Mouse (Mus musculus): ENCODE results near the gene Unk.

DNA sequence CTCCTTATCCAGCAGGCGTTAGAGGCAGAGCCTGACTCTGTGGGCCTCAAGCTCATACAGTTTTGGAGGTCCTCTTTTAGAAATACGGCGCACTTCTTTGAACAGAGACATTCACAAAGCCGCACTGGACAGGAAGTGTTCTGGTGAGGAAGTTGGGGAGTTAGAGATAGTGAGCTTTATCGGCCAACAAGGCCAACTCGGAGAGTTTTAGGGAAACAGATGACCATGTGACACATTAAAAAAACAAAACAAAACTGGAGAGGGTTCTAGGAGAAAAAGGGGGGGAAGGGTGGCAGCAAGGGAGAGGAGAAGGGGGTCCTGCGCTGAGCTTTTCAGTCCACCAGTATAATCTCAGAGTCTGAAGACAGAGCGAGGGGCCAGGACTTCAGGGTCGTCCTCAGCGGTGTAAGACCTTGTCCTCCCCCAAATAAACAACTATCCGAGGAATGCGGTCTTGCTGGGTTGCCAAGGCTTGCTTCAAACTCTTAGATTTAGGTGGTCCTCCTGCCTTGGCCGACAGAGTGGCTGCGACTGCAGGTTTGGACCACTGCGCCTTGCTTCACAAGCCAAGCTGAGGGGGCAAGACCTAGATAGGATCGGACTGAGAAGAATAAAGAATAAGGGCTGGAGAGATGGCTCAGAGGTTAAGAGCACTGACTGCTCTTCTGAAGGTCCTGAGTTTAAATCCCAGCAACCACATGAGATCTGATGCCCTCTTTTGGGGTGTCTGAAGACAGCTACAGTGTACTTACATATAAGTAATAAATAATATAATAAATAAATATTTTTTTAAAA, 63.8 kb downstream of the Unk start:
- TF ChIP-seq CTCF (IDR thresholded peaks at IDR 0.05; ENCODE audit: low read depth, low read length) (no peak), POLR2A (IDR thresholded peaks at IDR 0.05; ENCODE audit: borderline replicate concordance, low read depth, low read length) (no peak)
